ENCODE assay signal across 31 mouse cellular contexts in the genomic region with DNA sequence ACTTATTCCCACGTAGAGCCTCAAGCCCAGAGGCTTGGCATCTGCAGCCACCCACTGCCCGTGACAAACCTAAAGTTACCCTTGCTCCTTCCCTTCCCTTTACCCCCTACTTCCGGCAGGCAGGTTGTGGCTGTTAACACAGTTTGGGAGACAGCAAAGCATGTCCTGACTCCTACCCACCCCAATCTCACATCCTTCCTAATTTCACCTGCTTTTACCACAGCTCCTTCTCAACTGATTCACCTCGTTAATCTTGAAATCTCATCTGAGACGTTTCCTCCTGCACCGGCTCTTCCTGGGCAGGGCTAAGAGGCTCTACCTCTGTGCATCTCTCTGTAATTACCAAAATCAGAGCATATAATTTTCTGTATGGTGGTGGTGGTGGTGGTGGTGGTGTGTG. TPM values are rescaled to one million over a fixed set of nuclear protein-coding genes. Genes with fewer than 3 reads are reported as not detected.
DNase-seq lines count a peak whose midpoint lies in the region; ATAC-seq and TF ChIP-seq lines count a peak whose summit lies in the region.
"Had no signal": no experiment of that assay in that cellular context is flagged by ENCODE, and none has a peak within 500 bp of the region (broad histone marks: within the 10 kb centered on the region; RNA-seq: fewer than 3 reads in every experiment).

No protein-coding gene starts in this region.

- peak overlapping the region; percentile 22; the same call in 1 of the 2 replicates for H3K27ac ChIP-seq in thymus, adult 2 months (ENCODE audit: control insufficient read depth, insufficient read depth, low read length)
- H3K27ac ChIP-seq: embryonic facial prominence, embryonic 12.5 days; forebrain, embryonic 13.5 days; gastrocnemius, adult 2 months; heart, embryonic 10.5 days; hindbrain, embryonic 10.5 days; kidney, postnatal 0 days; left cerebral cortex, adult 2 months; limb, embryonic 15.5 days; liver, embryonic 14.5 days; midbrain, embryonic 15.5 days; neural tube, embryonic 13.5 days; stomach, postnatal 0 days had no signal

- DNase-seq in thymus, adult 2 months, result no peak
- DNase-seq in thymus, postnatal 36 days, result no peak
- no peak for DNase-seq in spleen, adult 18-20 months
- DNase-seq in spleen, adult 12 weeks (ENCODE audit: low spot score), result no peak
- no peak for DNase-seq in left cerebral cortex, postnatal 25 days (ENCODE audit: low spot score in 2 of 2)
- DNase-seq: cerebellum, adult 11 months; cerebellum, postnatal 14 days; gastrocnemius, adult 2 months; kidney, adult 18-20 months; layer of hippocampus, adult 9-11 months; left cerebral cortex, postnatal 4 days; lung, embryonic 14.5 days; right cerebral cortex, postnatal 4 days had no signal

- no peak for TF ChIP-seq POLR2A in thymus, adult 2 months (IDR thresholded peaks at IDR 0.05; ENCODE audit: control insufficient read depth, extremely low read depth, insufficient read depth, low read length, poor library complexity)

- H3K36me3 ChIP-seq in thymus, adult 2 months (ENCODE audit: control insufficient read depth, insufficient read depth, low read length), result no peaks in the 10 kb centered on the region
- H3K36me3 ChIP-seq: embryonic facial prominence, embryonic 12.5 days; heart, embryonic 10.5 days; hindbrain, embryonic 10.5 days; limb, embryonic 15.5 days; midbrain, embryonic 15.5 days; neural tube, embryonic 13.5 days had no signal

- no peak for TF ChIP-seq CTCF in thymus, adult 2 months (IDR thresholded peaks at IDR 0.05; ENCODE audit: borderline replicate concordance, control insufficient read depth, extremely low read depth, insufficient read depth, low read length, poor library complexity)

- ATAC-seq in activated CD4-positive, CD25-positive, alpha-beta regulatory T cell, adult 4 months, result peak; percentile 73
- ATAC-seq in megakaryocyte-erythroid progenitor cell, adult 5-6 weeks (replicated peaks; ENCODE audit: low FRiP score, low TSS enrichment, poor library complexity, severe bottlenecking), result 0 out of 2 replicates have a peak, but pooled peaks have one; percentile 35
- ATAC-seq: forebrain, embryonic 13.5 days; hindbrain, embryonic 16.5 days; midbrain, embryonic 15.5 days had no signal

- intact Hi-C loops in left cerebral cortex, postnatal 25 days (cut with DNase I), result no loop called here

- H3K4me1 ChIP-seq in thymus, adult 2 months (replicated peaks; ENCODE audit: control insufficient read depth, insufficient read depth, low read length), result peaks cover 46% of the 10 kb centered on the region
- H3K4me1 ChIP-seq: forebrain, embryonic 13.5 days; midbrain, embryonic 15.5 days had no signal

- 6% methylated on average over 6 of the region's 6 CpGs for WGBS in thymus, adult 2 months

- no peak overlapping the region for H3K4me3 ChIP-seq in thymus, adult 2 months (ENCODE audit: control insufficient read depth, insufficient read depth, low read length)
- H3K4me3 ChIP-seq: embryonic facial prominence, embryonic 12.5 days; erythroblast, embryonic 14.5 days; forebrain, embryonic 13.5 days; gastrocnemius, adult 2 months; heart, embryonic 10.5 days; hindbrain, embryonic 10.5 days; left cerebral cortex, adult 2 months; limb, embryonic 15.5 days; midbrain, embryonic 15.5 days; neural tube, embryonic 13.5 days had no signal

- H3K27me3 ChIP-seq in thymus, adult 2 months (ENCODE audit: control insufficient read depth, insufficient read depth, low read length), result no peaks in the 10 kb centered on the region
- H3K27me3 ChIP-seq: embryonic facial prominence, embryonic 12.5 days; forebrain, embryonic 13.5 days; limb, embryonic 15.5 days; midbrain, embryonic 15.5 days; neural tube, embryonic 13.5 days had no signal

RNA-seq across cellular contexts. Expression of a gene that starts 31.5 kb away (rescaled TPM):
- polyA plus RNA-seq in thymus, adult 2 months (2012; rRNA removed), result 2.0 and 2.1 TPM in 2 replicates
- polyA plus RNA-seq in activated CD4-positive, CD25-positive, alpha-beta regulatory T cell, adult 4 months (2017; shearing (Covaris generic)), result under 1 TPM; 0.48 to 0.81 TPM
- 1.0 and 1.4 TPM in 2 replicates for total RNA-seq in megakaryocyte-erythroid progenitor cell, adult 5-6 weeks (2014; fragmentation: Nextera tagmentation)
- total RNA-seq in megakaryocyte-erythroid progenitor cell, adult 5-6 weeks (2017), result 0.88 TPM in 1 of 2 replicates, not detected in the other
- total RNA-seq in left cerebral cortex, postnatal 25 days (2021), result not detected
- total RNA-seq: adrenal gland, adult 18-20 months; gastrocnemius, adult 2 months; gastrocnemius, postnatal 4 days; left cerebral cortex, adult 2 months; left cerebral cortex, postnatal 4 days had no signal
- polyA plus RNA-seq: erythroblast, embryonic 14.5 days; forebrain, embryonic 13.5 days; frontal cortex, adult 2 months; neural tube, embryonic 13.5 days had no signal
